Mouse (Mus musculus) spleen, postnatal 0 days (tissue): ENCODE measurements around the gene Samhd1. TPM values are rescaled to one million over a fixed set of nuclear protein-coding genes. Genes with fewer than 3 reads are reported as not detected.

Experiments used
- polyA plus RNA-seq: library from polyadenylated mRNA; unstranded; fragments of >200 nt; fragmentation: Nextera tagmentation; extraction: Ambion mirVana; gene quantifications from 2 replicates; pipeline ENCODE4 v1.2.1, GENCODE M21; 2015

Gene Samhd1
- 56.8 and 73.6 TPM in 2 replicates for polyA plus RNA-seq

DNA sequence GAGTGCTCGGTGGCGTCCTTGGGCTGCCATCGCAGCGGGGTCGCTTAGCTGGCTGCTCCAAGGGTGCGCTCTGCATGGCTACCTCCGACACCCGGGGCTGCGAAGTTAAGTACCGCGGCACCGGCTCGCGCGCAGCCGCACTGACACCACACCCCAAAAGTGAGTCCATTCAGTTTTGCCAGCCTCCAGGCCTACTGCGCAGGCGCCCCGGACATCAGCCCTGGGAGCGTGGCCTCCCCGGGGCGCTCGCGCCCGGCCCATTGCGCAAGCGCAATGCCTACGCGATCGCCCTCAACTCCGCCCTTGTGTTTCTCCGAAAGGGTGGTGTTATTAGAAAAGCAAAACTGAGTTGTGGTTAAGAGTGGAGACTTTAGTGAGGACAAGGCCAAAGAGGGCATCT lies at the start of gene Samhd1:
Gene Samhd1, minus strand, starts transcription at position 252 of the 400 bp plus-strand sequence.

DNA sequence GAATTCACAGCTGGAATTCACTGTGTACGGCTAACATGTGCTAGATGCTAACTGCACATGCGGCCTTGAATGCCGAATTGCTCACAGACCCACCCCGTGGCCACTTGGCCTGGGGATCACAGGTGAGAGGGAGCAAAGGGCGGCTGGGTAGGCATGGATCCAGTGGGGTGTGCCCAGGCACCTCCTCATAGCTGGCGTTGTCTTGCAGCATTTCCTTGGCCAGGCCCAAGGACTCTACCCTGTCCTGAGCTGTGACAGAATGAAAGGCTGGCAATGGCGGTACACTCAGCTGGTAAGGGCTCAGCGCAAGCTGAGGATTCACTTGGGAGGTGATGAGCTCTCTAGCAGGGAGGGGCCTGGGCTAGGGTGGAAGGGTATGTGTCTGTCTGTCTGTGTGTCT lies 48.3 kb downstream of the Samhd1 start, which contains the start of gene Tldc2:
Gene Tldc2, plus strand, starts transcription at position 260 of the 400 bp plus-strand sequence.

DNA sequence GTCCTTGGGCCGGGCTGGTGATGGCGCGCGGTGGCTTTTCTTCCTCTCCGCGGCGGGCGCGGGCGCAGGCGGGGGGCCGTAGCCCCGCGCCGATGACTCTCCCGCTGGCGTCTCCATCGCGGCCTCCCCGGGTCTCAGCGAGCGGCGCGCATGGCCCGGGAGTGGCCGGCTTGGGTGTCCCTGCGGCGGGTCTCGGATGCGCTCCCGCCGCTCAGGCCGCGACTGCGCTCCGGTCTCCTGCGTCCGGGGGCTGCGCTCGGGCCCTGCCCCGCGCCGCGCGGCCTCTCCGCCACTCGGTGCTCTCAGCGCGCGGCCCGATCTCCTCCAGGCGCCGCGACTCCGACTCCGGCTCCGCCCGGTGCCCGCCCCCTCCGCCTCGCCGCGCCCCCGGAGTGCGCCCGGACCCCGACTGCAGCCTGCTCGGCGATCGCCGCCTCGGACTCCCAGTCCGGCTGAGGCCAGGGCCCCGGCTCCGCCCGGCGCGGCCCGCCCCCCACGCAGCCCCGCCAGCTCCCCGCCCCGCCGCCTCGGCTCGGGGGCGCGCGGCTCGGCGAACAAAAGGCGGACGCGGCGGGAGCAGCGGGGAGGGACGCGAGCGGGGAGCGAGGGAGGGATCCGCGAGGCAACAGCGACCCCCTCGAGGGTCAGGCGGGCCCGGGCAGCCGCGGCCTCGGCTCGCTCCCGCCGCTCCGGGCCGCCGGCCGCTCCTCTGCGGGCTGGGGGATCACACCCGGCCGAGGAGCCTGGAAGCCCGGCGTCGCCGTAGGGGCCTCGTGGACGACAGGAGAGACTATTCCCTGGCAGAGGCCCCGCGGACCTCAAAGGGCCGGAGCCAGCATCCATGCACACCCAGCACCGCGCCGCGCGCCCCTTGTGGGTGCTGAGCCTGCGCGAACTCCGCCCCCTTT lies 56.0 kb downstream of the Samhd1 start, which contains the start of gene Soga1:
Gene Soga1, minus strand, starts transcription at position 462 of the 908 bp plus-strand sequence.

Other genes starting within 250 kb of the Samhd1 start
- gene Sla2, start 248.1 kb downstream of the Samhd1 start, polyA plus RNA-seq, result 1.6 and 1.8 TPM in 2 replicates
- 24.8 and 29.1 TPM in 2 replicates for gene Ndrg3, start 143.2 kb downstream of the Samhd1 start, polyA plus RNA-seq
- gene Dsn1, start 128.1 kb downstream of the Samhd1 start, polyA plus RNA-seq, result 32.8 and 35.8 TPM in 2 replicates
- 2.6 and 2.8 TPM in 2 replicates for gene Soga1, start 56.0 kb downstream of the Samhd1 start, polyA plus RNA-seq
- not detected in 2 replicates for gene Tldc2, start 48.2 kb downstream of the Samhd1 start, polyA plus RNA-seq
- gene Rbl1, start 69.3 kb upstream of the Samhd1 start, polyA plus RNA-seq, result 25.4 and 28.9 TPM in 2 replicates
- 124 and 127 TPM in 2 replicates for gene Rpn2, start 143.8 kb upstream of the Samhd1 start, polyA plus RNA-seq
- 0.24 and 0.48 TPM in 2 replicates for gene Mroh8, start 144.3 kb upstream of the Samhd1 start, polyA plus RNA-seq
- gene Ghrh, start 212.2 kb upstream of the Samhd1 start, polyA plus RNA-seq, result 0.57 and 0.72 TPM in 2 replicates
- gene Manbal, start 232.3 kb upstream of the Samhd1 start, polyA plus RNA-seq, result 36.0 and 39.4 TPM in 2 replicates